Mouse (Mus musculus) thymus, postnatal 10 days (tissue): ENCODE data around the gene Scai.

Experiments
- DNase-seq, 2 experiments: peaks; one replicate each; pipeline ENCODE4 v3.0.0; 2021; ENCODE audit warnings: low spot score in 2 of 2

The Scai gene

DNA sequence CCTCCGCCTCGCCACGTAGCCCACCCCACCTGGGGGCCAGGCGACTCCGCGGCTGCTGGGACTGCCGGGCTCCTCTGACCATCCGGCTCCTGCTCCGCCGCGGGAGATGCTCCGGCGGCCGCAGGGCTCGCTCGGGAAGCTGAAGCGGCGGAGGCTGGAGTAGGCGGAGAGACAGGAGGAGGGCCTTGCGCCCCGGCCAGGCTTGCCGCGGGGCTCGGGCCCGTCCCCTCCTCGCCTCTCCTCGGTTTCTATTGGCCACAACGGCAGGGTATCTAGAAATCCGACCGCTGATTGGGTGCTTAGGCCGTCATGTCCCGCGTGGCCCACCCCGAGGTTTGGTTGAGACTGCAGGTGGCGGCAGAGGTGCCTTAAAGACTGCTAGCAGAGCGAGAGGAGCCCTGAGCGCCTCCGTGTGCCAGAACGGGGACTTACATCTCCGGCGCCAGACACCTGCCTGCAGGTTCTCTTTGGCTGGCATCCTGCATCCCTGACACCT is at the start of gene Scai:
Gene Scai (minus strand): TSS at position 174 of the 496 bp plus-strand sequence.
- DNase-seq: peak; percentile 96 to 98

GRCm38 (mm10) chr2:39226731-39227130 is 36.2 kb upstream of the Scai start:
- DNase-seq: no peak

- DNase-seq: peak; percentile 87 to 89
Measured at GRCm38 (mm10) chr2:39226019-39226640, 35.6 kb upstream of the Scai start, which contains the start of gene Ppp6c. TSS of gene Ppp6c (minus strand) at chr2:39226451.

GRCm38 (mm10) chr2:39225331-39226018 is 34.9 kb upstream of the Scai start:
- peak in 1 of 2 experiments; percentile 10 for DNase-seq

DNA sequence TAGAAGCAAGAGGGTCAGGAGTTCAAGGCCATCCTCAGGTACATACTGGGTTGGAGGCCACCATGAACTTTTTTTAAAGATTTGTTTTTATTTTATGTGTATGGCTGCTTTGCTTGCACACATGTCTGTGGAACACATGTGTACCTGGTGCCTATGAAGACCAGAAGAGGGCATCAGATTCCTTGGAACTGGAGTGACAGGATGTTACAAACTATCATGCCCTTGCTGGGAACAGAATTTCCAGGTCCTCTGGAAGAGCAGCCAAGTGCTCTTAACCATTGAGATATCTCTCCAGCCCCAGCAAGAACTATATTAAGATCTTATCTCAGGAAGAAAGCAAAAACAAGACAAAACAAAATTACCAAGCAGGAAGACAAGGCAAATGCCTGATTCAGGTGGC is 34.1 kb upstream of the Scai start:
- DNase-seq: no peak

GRCm38 (mm10) chr2:39220010-39220409 is 29.5 kb upstream of the Scai start:
- DNase-seq: no peak

- no peak for DNase-seq
Measured at GRCm38 (mm10) chr2:39219034-39219433, 28.5 kb upstream of the Scai start.

DNA sequence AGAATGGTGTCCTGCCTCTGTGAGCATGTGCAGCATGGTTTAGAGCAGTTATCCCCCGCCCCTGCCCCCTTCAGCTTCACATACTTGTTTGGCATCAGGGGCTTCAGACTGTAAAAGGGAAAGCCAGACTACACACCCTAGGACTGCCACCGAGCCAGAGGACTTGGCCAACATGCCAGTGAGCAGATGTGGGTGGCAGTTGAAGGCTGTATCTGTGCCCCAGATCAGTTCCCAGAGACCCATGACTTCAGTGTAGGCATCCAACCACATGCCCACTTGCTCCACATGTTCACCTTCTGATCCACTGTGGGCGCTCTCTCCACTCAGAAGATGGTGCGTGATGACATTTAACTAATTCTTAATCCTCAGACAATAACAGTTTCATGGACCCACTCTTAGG is 26.6 kb upstream of the Scai start:
- no peak for DNase-seq

DNA sequence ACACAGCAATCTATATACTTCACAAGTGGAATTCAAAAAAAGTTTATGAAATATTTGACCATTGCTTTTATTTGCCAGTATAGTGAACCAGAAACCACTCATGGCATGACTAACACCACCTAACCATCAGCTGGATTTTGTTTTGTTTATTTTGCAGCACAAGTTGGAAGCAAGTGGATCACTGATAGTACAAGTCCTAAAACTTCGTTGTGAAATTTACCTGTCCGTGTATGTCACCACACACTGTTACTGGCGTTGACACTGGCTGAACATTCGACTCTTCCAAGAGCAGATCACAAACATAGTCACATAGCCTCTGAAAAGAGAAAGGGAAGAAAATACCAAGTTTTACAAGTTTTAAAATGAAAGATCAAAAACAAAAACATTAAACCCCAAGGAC is 20.2 kb upstream of the Scai start:
- no peak for DNase-seq

DNA sequence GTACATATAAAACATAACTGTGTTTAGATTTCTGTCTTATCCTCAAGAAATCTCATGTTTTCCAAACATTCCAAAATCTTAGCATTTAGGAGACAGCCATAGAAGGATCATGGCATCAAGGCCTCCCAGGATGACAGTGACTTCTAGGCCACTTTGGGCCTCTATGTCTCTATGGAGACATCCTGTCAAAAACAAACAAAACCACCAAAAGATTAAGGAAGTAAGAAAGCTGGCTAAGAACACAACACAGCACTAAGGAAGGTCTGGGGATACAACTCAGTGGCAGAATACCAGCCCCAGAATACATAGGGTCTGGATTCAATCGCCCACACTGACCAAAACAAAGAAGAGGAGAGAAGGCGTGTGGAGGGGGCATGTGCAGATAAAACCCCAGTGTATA is 12.8 kb upstream of the Scai start:
- DNase-seq: no peak

DNA sequence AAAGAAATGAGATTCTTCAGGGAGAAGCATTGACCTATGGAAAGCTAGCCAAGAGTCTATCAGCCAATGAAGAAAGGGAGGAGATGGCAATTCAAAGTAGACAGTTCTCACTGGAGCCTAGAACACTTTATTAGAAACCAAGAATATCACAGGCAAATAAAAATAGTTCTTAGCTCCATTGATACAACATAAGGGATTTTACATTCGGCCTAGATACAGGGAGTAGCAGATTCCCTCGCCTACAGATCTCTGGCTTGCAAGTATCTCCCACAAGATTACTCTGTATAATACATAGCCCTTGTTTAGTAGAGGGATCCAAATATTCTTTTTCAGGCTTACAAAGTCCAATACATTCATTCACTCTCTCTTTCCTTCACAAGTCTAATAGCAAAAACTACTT is 4.3 kb upstream of the Scai start:
- DNase-seq: no peak

- peak; percentile 65 to 73 for DNase-seq
Measured at GRCm38 (mm10) chr2:39189961-39190560, 473 bp downstream of the Scai start.

DNA sequence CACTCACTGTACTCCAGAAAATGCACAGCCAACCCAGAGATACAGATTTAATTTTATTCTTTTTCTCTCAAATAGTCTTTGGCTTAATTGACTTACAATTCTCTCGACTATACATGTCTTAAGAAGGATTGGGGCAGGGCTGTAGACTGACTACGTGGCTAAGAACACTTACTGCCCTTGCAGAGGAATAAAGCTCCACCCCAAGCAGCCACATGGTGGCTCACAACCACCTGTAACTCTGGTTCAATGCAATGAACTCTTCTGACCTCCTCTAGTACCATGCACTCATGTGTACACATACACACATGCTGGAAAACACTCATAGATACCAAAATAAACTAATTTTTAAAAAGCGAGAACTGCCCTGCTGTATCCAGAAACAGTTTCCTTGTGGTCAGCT is 4.6 kb downstream of the Scai start:
- DNase-seq: no peak

DNA sequence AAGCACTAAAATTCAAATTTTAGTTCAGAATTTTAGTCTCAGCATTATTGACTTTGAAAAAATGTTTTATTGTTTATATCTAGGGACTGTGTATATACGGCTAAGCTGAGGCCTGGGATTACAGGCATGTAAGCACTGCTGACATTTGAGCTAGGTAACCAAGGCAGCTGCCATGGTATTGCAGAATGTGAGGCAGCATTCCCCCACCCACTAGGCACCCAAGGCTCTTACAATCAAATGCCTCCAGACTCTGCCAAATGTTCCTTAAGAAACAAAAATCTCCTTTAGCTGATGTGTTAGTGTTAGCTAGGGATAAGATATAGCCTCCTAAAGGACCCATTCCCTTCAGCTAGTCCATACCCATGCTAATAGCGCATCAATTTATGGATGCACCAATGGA is 6.9 kb downstream of the Scai start:
- no peak for DNase-seq

- no peak for DNase-seq
Measured at GRCm38 (mm10) chr2:39160996-39161395, 29.5 kb downstream of the Scai start.

GRCm38 (mm10) chr2:39157916-39158315 is 32.6 kb downstream of the Scai start:
- DNase-seq: no peak

GRCm38 (mm10) chr2:39156821-39157220 is 33.7 kb downstream of the Scai start:
- DNase-seq: no peak

DNA sequence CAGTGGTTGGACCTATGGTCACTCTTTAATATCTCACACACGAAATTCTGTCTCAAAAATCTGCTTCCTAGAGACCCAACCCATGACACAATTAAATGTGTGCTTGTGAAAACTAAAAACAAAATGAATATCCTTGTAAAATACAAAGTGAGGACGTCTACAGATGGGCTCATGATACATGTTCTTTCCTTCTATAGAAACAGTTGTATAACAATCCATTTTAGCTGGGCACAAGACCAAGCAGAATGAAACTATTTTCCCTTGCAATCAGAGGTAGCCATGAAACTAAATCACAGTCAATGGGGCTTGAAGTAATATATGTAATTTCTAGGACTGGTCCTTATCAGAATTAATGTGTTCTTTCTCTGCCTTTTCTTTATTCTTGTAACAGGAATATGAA is 39.6 kb downstream of the Scai start:
- DNase-seq: no peak

DNA sequence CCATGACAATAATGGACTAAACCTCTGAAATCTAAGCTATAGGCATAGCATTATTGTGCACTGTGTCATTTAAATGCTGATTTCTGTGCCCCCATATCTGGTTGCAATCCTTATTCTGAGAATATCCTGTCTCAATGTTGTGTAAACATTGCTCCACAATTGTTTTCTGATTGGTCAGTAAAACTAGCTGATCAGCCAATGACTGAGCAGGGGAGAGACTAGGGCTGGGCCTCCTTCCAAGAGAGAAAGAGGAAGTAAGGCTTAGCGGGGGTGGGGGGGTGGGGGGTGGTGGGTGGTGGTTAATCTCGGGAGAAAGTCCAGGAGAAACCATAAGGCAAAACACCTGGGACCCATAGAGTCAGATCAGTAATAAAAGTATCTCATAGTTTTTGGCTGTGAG is 42.5 kb downstream of the Scai start:
- no peak for DNase-seq

- no peak for DNase-seq
Measured at GRCm38 (mm10) chr2:39146469-39146868, 44.1 kb downstream of the Scai start.

DNA sequence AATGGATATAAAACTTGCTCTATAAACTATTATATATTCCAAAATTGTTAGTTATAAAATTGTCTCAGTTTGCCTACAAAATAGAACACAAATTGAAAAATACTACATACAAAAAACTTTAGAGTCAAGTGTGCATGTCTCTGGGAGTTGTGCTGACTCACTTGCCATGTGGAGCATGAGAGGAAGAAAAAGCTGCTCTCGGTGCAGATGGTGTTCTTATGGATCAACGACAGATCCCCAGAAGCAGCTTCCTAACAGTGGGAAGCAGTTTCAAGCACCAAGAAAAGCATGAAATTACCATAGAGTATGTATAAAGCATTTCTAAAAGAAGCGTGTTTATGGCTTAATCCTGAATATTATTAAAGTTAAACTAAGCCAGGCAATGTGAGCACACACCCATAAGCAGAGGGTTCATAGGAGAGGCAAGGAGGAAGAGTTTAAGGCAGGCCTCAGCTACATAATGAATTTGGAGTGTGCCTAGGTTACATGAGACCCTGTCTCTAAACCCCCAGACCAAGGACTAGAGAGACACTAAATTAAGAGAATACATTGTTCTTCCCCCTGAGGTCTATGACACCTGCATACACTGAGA is 48.1 kb downstream of the Scai start:
- no peak for DNase-seq

DNA sequence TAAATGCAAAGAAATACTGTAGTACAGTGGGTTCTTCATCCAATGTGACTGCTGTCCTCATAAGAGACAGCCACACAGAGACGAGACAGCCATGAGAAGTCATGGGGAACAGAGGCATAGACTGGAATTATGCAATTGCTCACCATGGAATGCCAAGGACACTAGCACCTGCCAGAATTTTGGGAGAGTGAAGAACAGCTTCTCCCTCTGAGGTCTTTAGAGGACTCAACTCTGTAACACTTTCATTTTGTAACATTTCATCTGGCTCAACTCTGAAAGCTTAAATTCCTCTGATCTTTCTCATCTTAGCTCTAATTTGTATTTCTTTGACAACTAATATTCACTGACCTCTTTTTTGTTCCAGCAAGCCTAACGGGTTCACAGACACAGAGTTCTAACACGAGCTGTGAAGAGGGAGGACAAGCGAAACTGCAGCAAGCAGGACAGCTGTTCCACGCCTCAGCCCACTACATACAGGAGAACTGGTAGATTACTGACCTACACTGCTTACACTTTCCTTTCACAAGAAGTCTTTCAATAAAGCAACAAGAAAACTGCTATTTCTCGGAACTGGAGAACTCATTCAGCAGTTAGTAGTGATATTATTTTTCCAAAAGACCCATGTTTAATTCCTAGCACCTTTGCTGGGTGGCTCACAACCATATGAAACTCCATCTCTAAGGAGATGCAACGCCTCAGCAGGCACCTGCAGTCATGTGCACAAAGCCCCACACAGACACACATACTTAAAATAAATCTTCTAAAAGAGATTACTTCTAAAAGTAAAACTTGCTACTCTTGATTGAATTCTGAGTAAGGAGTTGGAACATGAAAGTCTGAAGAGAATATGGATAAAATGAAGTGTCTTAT is 49.7 kb downstream of the Scai start:
- no peak for DNase-seq
